13 mouse cellular contexts compared by ENCODE assay signal in genomic region chr2:103632136-103632925, GRCm38 (mm10).
DNase-seq lines count a peak whose midpoint lies in the region; ATAC-seq lines count a peak whose summit lies in the region.
"Had no signal": no experiment of that assay in that cellular context is flagged by ENCODE, and none has a peak within 500 bp of the region (broad histone marks: within the 10 kb centered on the region; RNA-seq: fewer than 3 reads in every experiment).

No protein-coding gene starts in this region.

- H3K4me3 ChIP-seq in embryonic facial prominence, embryonic 13.5 days: no peak overlapping the region
- no peak overlapping the region for H3K4me3 ChIP-seq in midbrain, embryonic 14.5 days (replicated peaks; ENCODE audit: low read depth, low read length)

- no peak overlapping the region for H3K9ac ChIP-seq in embryonic facial prominence, embryonic 13.5 days
- no peak overlapping the region for H3K9ac ChIP-seq in midbrain, embryonic 14.5 days (replicated peaks; ENCODE audit: low read length)
- H3K9ac ChIP-seq: hindbrain, embryonic 14.5 days had no signal

- peak; percentile 26 for DNase-seq in testis, postnatal 10 days (ENCODE audit: low spot score)
- no peak for DNase-seq in testis, postnatal 14 days (ENCODE audit: low spot score)
- peak; percentile 27 for DNase-seq in splenic B cell, adult 2 months (ENCODE audit: low read depth, low spot score)
- no peak for DNase-seq in urinary bladder, postnatal 10 days (ENCODE audit: low spot score)
- no peak for DNase-seq in midbrain, embryonic 14.5 days
- DNase-seq in gastrocnemius, postnatal 25 days: no peak
- DNase-seq: adrenal gland, adult 8-10 months; cerebellum, adult 11-12 months; layer of hippocampus, adult 9-11 months; lung, postnatal 14 days had no signal

- peaks cover 55% of the 10 kb centered on the region for H3K4me1 ChIP-seq in embryonic facial prominence, embryonic 13.5 days
- H3K4me1 ChIP-seq in midbrain, embryonic 14.5 days (ENCODE audit: control insufficient read depth, insufficient read depth, low read length): peaks cover 18% of the 10 kb centered on the region

- peak overlapping the region; percentile 23; the same call in 1 of the 2 replicates for H3K27ac ChIP-seq in embryonic facial prominence, embryonic 13.5 days
- no peak overlapping the region for H3K27ac ChIP-seq in midbrain, embryonic 14.5 days (replicated peaks; ENCODE audit: low read depth, low read length)
- H3K27ac ChIP-seq: hindbrain, embryonic 14.5 days had no signal

- H3K9me3 ChIP-seq in embryonic facial prominence, embryonic 13.5 days: no peaks in the 10 kb centered on the region
- H3K9me3 ChIP-seq in midbrain, embryonic 14.5 days (ENCODE audit: control insufficient read depth, low read length): no peaks in the 10 kb centered on the region

- H3K4me2 ChIP-seq in embryonic facial prominence, embryonic 13.5 days: no peak overlapping the region
- H3K4me2 ChIP-seq in midbrain, embryonic 14.5 days (ENCODE audit: low read length): no peak overlapping the region
- H3K4me2 ChIP-seq: hindbrain, embryonic 14.5 days had no signal

- 39% methylated on average over 6 of the region's 6 CpGs for WGBS in embryonic facial prominence, embryonic 13.5 days
- 81% methylated on average over 6 of the region's 6 CpGs for WGBS in midbrain, embryonic 14.5 days

- H3K36me3 ChIP-seq in embryonic facial prominence, embryonic 13.5 days: no peaks in the 10 kb centered on the region
- no peaks in the 10 kb centered on the region for H3K36me3 ChIP-seq in splenic B cell, adult 2 months (ENCODE audit: control insufficient read depth, insufficient read depth, low read length, poor library complexity, severe bottlenecking)
- no peaks in the 10 kb centered on the region for H3K36me3 ChIP-seq in midbrain, embryonic 14.5 days (ENCODE audit: control insufficient read depth, insufficient read depth, low read length)

- no peak for ATAC-seq in embryonic facial prominence, embryonic 13.5 days (ENCODE audit: insufficient number of reproducible peaks, insufficient read depth, low FRiP score, low TSS enrichment, low read depth)
- ATAC-seq in hematopoietic stem cell, adult 5-6 weeks (replicated peaks in 1 of 2; ENCODE audit: insufficient read depth in 1 of 2, low FRiP score in 2 of 2, low TSS enrichment in 1 of 2, low read depth in 1 of 2, poor library complexity in 2 of 2, severe bottlenecking in 2 of 2): 0 out of 4 replicates have a peak, but pooled peaks have one; percentile 23 to 33
- no peak for ATAC-seq in midbrain, embryonic 14.5 days (ENCODE audit: low FRiP score, low TSS enrichment)

- no peaks in the 10 kb centered on the region for H3K27me3 ChIP-seq in embryonic facial prominence, embryonic 13.5 days
- H3K27me3 ChIP-seq in splenic B cell, adult 2 months (ENCODE audit: control insufficient read depth, insufficient read depth, low read length, poor library complexity, severe bottlenecking): no peaks in the 10 kb centered on the region; the same call in 1 of the 2 replicates
- no peaks in the 10 kb centered on the region for H3K27me3 ChIP-seq in midbrain, embryonic 14.5 days (ENCODE audit: control insufficient read depth, insufficient read depth, low read length)

Comparison
In these comparisons a context has a peak if more than half of its experiments do, and no peak if none do; other contexts are left out.
1. DNase-seq: peak in testis, postnatal 10 days (single experiment) and splenic B cell, adult 2 months (single experiment); none in testis, postnatal 14 days (single experiment), urinary bladder, postnatal 10 days (single experiment), midbrain, embryonic 14.5 days (single experiment) and gastrocnemius, postnatal 25 days (single experiment).
2. ATAC-seq: peak in hematopoietic stem cell, adult 5-6 weeks (2 of 2); none in embryonic facial prominence, embryonic 13.5 days (single experiment) and midbrain, embryonic 14.5 days (single experiment).